Mouse (Mus musculus) kidney, postnatal 25 days (tissue): ENCODE data around the gene Zfp280c.
A peak's percentile ranks its signal among the peaks of the same experiment; 100 is the strongest.

Experiments used
- DNase-seq, 2 experiments: peaks; one replicate each; pipeline ENCODE4 v3.0.0; 2021; ENCODE audit warnings: mixed read lengths in 2 of 2

Zfp280c gene

DNA sequence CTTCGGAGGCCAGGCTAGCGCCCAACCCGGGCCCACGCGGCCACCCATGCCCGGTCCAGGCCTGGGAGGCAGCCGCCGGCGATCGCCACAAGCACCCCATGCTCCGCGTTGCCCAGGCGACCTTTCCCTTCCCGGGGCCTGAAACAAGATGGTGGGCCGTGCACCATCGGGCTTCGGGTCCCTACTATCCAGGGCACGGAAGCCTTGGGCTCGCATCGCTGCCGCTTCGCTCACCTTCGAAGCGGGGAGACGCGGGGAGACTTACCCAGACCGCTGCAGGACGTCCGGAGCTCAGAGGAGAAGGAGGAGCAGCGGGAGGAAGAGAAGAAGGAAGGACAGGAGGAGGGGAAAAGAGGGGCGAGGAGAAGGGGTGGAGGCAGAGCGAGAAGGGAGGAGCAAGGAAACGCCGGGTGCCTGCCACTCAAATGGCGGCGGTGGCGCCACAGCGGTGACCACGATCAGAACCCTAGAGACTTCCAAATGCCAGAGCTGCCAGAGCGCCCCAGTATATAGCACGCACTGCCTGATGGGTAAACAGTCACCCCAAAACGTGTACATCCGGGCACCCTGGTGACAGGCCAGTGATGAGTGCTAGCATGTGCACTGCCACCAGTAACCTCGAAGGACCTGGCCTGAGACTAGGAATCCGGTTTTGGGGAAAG, at the start of gene Zfp280c:
Gene Zfp280c, minus strand, starts transcription at position 406 of the 662 bp plus-strand sequence.
- peak; percentile 69 to 82 for DNase-seq

DNA sequence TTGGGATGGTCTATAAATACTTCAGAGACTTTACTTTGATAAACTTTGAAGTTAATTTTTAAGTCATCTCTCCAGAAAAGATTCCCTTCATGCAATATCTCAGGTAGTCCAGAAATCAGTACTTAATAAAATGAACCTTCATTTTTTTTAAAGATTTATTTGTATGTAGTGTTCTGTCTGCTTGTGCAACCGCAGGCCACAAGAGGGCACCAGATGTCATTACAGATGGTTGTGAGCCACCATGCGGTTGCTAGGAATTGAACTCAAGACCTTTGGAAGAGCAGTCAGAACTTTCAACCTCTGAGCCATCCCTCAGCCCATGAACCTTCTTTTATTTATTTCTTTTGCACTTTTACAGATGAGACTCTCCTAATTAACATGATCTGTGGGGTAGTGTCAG, 42.7 kb upstream of the Zfp280c start:
- DNase-seq: no peak

DNA sequence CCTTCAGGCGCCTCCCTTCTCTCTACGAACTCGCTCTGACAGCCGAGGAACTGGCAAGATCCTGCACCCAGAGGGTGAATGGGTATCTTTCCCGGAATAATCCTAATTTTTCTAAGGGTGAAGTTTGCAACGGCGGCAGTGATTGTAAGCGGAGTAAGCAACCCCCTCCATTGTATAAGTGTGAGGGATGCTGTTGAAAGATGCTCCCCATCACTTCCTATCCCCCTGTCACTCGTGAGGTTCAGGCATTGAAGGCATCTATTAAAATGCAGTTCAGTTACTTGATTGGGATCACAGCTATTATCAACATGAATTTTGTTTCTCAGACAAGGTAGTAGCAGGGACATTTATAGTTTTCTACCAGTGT, 29.7 kb upstream of the Zfp280c start:
- no peak for DNase-seq

DNA sequence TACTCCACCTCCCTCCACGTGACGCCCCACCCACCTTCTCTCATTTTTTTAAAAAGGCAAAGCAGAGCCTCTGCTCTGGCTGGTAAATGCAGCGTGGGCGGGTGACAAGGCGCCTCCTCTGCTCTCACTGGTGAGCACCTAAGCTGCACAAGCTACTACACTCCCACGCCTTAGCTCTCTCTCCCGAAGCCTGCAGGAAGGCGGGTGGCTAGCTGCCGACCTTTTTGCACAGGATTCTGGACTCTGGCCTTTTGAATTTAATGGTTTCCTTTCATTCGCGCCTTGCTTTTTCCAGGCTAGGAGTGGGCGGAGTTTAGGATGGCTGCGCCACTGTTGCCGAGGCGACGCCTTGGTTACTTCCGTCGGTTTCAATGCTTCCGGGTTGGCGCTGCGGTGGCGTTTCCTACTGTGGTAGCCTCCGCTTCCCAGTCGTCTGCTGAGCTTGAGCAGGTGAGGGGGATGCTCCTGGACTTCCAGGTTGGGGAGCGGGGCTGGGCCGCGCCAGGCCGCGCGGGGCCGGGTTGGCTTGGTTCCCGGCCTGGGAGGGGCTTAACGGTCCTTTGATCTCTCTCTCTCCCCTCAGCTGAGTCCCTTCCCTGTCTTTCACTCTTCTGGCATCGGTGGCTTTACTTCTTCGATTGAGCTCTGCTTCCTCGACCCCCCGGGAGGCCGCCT, 29.2 kb upstream of the Zfp280c start, which contains the start of gene Slc25a14:
Gene Slc25a14, plus strand, starts transcription at position 35 of the 675 bp plus-strand sequence.
- DNase-seq: peak; percentile 84 to 89

DNA sequence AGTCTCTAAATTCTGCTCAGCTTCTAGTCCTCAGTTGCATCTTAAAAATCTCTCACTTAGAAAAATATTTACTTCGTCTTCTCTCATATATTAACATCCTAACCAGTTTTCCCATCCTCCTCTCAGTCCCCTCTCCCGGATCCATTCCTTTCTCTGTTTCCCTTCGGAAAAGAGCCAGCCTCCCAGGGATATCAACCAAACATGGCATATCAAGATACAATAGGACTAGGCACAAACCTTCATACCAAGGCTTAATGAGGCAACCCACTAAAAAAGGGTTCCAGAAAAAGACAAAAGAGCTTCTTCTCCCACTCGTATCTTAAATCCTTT, 28.7 kb upstream of the Zfp280c start:
- DNase-seq: no peak

DNA sequence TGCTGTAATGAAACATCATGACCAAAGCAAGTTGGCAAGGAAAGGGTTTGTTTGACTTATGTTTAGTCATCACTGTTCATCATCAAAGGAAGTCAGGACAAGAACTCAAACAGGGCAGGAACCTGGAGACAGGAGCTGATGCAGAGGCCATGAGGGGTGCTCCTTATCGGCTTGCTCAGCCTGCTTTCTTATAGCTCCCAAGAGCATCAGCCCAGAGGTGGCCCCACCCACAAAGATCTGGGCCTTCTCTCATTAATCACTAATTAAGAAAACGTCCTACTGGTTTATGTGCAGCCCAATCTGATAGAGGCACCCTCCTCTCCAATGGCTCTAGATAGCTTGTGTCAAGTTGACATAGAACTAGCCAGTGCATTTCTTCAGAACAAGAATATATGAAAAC, 10.6 kb upstream of the Zfp280c start:
- DNase-seq: no peak

DNA sequence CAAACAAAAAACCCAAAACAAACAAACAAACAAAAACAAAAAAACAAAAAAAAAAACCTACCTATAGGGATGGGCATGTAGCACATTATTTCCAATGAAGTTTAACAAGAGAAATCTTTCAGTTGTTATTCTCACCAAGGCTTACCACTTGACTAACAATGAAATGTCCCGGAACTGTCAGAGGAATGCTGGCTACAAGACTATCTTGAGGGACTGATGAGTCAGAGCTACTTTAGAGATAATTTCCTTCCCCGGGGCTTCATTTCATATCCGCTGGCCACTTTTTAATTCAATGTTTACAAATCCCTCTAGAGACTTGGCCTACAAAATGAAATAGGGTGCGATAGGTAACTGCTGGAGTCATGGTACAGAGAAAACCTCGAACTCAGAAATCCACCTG, 2.6 kb upstream of the Zfp280c start:
- DNase-seq: no peak

DNA sequence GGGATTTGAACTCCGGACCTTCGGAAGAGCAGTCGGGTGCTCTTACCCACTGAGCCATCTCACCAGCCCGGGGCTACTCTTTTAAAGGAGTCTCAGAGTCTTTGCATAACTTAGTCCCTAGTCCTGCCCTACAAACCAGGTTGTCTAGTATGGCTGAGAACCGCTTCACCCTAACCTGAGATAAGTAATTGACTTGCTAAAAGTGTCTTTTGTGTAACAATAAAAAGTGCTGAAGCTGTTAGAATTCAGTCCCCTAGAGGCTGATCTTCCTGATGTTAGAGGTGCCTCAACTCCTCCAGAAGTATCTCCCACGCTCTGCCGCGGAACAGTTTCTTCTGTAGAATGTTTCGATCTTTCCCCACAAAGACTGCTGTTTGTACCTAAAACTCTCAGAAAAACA, 1.7 kb upstream of the Zfp280c start:
- DNase-seq: no peak

DNA sequence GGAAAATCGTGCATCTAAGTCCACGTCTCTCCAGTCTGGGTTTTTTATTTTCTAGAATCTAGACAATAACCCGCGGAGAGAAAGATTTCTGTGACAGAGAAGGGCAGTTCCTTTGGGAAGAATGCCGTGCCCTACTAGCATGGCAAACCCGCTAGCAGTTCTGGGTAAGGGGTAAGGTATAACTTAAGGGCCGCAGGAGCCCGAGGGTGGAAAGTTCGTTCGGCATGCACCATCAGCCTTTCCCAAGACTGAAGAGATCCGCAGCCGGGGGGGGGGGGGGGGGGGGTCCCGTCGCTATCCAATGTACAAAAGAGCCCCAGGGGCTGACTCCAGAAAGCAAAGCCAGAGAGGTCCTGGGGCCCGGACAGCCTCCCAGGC, 594 bp downstream of the Zfp280c start:
- DNase-seq: peak in 1 of 2 experiments; percentile 1

DNA sequence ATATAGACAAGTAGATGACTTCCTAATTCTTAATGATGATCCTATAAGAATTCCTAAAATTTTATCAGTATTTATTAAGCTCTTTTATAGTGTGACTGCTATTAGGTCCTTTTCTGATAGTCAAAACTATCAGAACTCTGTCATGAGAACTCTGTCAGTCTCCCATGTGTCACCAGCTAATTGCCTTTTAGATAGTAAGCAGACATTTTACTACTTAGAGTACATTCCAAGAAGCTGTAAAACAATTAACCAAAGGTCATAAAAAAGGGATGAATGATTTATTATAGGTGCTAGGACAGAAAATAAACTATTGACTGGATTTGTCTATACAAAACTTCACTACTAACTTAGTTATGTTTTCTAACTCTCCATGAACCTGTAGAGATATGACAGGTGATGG, 11.0 kb downstream of the Zfp280c start:
- no peak for DNase-seq

DNA sequence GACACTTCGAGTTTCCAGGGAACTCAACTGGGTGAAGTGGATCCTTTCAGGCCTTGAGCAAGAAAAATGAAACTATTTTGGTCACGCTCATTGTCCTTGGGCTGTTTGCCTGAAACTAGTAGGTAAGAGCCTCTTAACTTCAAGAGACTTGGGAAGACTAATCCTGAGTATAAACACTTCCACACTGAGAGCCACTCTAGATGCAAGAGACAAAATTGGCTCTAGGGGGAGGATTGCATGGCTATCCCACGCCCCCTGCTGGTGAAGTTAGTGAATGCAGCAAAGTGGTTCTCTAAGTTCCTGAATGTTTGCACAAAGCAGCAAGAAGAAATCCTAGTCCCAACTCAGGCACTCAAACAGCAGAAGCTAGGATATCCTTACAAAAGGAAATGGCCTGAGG, 62.1 kb downstream of the Zfp280c start:
- DNase-seq: peak; percentile 63 to 81

DNA sequence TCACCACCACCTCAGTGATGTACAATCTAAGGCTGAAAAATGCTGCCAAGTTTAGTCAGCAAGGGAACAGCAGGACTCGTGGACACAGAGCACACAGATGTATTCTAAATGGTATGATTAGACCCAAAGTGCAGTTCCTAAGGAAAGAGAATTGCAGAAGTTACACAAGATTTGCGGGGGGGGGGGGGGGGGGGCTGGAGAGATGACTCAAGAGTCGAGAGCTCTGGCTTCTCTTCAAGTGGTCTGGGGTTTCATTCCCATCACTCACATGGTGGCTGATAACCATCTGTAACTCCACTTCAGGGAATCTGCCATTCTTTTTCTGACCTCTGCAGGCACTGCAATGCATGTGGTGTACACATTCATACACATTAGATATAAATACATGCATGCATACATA, 67.9 kb downstream of the Zfp280c start:
- no peak for DNase-seq

DNA sequence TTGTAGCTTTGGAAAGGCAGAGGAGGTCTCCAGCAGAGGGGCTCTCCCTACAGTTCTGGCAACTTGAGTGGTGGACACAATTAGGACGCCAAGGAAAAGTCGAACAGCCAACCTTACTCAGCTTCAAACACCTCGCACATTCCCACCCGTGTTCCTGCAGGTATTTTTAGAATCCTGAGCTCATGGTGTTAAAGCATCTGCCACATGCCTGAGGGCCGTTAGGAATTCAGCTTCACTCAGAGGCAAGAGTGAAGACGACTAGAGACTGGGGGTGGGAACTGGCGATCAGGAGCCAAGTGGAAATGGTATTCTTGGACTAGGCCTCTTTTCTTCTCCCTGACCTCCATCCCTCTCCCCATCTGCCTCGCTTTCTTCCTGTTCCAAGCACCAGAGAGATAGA, 68.4 kb downstream of the Zfp280c start:
- no peak for DNase-seq

DNA sequence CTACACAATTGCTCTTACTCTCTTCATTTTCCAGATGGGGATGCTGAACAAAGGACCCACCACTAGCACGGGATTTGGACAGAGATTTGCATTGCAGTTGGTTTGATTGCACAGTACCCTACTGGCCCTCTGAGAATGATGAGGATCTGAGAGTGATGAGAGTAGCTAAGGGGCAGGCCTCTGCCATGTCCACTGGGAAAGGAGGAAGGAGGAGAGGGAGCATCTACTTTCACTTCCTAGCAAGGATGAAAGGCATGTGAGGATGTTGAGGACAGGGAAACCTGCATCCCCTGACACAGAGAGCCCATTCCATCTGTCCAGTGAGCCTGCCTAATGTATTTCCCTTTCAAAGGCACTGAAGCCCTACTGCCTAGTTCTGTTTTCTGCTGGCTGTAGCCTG, 69.0 kb downstream of the Zfp280c start:
- no peak for DNase-seq

DNA sequence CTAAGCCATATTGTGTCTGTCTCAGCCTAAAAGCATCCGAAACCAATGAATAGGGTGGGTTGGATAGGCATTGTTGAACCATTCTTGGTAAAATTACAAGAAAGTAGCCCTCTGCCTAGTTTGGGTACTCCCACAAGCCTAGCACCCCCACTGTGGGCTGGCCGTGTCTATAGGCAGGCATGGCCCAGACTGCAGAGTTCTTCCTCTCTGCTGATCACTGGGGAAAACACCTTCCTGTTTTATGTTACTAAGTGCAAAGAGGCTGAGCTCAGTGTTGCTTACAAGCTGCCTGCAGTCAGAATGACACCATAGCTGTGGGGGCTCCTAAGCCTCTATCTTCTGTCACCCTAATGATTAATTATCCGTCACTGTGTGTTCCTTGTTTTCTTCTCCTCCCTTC, 70.8 kb downstream of the Zfp280c start:
- DNase-seq: no peak

DNA sequence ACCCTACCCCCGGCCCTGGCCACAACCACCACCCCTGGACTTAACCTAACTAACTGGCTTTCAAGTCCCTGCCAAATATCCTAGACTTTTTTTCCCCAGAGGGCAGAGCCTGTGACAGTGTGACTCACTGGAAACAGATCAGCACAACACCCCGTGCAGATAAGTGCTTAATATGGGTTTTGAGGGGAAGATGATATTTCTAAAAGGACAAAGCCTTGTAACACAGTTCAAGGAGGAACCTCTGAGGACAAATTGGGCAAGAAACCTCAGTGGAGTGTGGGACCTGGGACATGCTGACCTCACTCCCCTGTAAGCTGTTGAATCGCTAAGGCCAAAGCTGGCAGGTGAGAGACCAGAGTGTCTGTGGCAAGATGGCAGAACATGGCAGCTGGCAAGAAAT, 72.7 kb downstream of the Zfp280c start:
- no peak for DNase-seq

DNA sequence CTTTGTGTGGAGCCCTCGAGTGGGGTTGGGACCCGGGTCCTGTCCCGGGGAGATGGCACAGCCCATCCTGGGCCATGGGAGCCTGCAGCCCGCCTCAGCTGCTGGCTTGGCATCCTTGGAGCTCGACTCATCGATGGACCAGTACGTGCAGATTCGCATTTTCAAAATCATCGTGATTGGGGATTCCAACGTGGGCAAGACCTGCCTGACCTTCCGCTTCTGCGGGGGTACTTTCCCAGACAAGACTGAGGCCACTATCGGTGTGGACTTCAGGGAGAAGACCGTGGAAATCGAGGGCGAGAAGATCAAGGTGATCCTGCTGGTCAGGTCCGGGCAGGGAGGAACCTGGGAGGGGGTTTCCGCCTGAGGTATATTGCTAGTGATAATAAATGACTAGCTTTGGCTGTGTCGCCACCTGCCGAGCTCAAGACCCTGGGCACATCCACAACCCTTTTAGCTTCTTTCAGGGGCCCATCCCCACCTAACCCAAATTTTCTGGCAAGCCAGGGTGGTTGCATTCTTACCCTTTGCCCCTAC, 74.7 kb downstream of the Zfp280c start:
- DNase-seq: no peak

DNA sequence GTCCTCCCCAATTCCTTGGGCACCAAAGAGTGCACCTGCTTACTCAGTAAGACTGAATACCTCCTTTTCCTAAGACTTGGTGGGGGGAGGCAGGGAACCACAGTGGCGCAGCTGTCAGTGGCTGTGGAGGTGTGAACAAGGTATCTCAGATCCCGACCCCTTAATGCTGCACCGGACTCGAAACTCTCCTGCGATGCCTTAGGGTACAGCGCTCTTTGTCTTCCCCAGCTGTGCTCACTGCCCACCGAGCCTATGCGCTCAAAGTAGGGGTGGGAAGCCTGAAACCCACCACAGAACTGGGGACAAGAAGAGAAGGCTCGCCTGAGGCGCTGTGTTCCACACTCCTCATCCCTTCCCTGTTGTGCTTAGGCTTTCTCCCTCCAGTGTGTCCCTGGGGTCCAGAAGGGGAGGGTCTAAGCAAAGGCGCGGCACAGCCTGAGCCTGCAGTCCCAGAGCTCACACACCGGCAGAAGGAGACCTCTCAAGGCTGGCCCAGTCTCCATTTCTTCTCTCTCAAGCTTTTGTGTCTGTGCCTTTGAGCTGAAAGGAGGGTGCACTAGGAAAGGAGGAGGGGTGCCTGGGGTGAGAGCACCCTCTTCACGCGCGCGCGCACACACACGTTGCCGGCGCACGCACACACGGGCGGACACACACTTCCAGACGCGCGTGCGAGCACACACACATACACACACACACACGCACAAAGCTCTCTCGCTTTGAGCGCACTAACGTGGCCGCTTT, 75.3 kb downstream of the Zfp280c start, which contains the start of gene Rab33a:
Gene Rab33a, plus strand, starts transcription at position 478 of the 741 bp plus-strand sequence.
- DNase-seq: no peak

DNA sequence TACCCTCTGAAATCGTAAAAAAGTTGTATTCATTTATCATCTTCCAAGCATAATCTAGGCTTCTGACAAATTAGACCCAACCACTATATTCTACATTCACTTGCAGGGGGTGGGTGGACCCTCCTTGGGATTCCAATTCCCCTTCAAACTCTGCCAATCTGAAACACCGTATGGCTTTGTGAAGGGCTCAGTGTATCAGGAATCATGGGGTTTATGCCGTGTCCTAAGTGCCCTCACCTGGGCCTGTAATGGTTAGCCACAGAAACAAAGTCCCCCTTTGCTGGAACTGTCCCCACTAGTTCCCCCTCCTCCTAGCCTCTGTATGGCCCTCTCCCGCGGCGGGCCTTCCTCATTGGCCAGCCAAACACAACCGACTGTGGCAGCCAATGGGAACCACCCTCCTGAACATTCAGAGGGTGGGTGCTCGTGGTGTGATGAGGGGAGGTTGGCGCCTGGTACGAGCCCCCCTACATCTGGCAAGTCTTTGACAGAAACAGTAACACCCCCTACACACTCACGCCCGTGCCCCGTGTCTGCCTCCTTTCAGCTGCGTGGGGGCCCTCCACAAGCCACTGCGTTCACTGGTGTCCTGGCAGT, 76.0 kb downstream of the Zfp280c start:
- no peak for DNase-seq

DNA sequence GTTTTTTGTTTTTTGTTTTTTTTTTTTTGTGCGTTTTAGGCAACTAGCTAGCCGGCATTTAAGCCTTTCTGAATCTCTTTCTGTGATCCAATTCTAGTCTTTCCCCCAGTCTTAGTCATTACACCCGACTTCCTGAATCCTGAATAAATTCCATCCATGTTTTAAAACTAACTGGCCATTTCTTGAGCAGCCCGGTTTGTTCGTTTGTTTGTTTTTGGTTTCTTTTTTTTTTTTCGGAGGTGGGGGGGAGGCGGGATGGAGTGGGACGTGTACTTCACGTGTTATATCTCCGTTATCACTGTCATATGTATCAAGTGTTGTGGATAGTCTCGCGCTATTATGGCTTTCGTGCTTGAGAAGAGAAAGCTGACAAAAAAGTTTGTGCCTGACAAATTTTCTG, 80.5 kb downstream of the Zfp280c start:
- no peak for DNase-seq

DNA sequence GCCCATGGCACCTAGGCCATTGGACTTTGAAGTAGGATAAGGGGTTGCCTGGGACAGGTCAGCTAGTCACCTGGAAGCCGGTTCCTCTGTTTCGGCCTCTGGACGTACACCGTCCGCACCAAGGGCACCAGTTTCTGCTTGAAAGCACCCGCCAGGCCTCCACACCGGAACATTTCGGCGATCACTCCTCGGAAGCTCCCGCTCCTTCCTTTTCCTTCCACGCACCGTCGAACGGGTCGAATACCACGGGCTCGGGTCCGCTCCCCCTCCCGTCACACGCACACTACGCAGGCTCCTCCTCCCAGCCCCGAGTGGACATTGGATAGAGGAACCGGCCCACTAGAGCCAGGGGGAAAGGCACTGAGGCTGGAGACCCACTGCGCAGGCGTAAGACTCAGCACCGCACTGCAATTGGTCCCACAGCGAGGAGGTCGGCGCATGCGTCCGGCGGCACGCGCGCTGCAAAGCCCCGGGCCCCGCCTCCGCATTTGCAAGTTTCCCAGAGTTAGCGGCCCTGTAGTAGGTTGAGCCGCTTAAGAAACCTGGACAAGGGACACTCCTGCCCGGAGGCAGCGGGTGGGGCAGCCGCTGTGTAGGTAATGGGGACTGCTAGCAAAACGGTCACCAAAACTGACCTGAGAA, 81.0 kb downstream of the Zfp280c start, which contains the start of gene Aifm1:
Gene Aifm1, minus strand, starts transcription at position 398 of the 642 bp plus-strand sequence.
- peak; percentile 92 to 97 for DNase-seq

DNA sequence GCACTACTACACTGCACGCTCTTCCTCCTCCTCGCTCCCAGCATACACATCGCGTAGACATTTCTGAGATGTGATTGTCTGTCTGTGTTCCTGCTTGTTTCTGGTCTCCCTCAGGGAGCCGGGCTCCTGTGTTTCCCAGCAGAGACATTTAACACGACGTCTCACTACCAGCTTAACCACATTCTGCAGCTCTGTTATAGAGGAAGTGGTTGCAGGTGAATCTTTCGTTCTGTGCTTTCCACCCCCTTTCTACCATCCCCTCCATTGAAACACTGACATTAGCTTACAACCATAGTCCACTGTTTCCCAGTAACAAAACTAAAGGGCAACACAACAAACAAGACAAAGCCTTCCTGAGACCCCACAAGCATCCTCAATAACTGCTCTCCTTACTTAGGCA, 100.5 kb downstream of the Zfp280c start:
- DNase-seq: no peak
